Mouse (Mus musculus): ENCODE measurements around the gene Mettl6. TPM values are rescaled to one million over a fixed set of nuclear protein-coding genes. Genes with fewer than 3 reads are reported as not detected.

The Mettl6 gene
- polyA plus RNA-seq, 1 experiment from 2014 or later: 43.1 TPM

DNA sequence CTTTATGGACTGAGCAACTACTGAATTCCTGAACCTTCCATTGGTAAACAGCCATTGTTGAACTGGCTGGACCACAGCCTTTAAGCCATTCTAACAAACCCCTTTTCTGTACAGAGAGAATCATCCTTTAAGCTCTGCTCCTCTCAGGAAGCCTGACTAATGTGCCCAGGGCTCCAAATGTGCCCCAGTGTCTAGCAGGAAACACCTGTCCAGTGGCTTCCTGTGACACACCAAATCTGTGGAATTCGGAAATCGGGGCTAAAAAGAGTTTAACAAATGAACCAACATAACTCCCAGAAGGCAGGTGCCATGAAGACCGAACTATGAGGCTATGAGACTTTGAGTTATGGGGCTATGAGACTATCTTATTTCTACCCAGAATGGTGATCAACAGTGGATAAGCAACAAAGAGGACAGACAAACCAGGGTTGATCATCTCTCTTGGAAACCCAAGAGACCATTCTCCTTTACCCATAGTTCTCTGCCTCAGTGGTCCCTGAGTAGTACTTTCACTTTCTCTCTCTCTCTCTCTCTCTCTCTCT lies 63.0 kb downstream of the Mettl6 start:
- no peaks in the 10 kb centered on the region for H3K27me3 ChIP-seq (ENCODE audit: control insufficient read depth, insufficient read depth, low read depth, low read length)
- no peak for ATAC-seq
- WGBS: 88% methylated on average over 3 of the region's 3 CpGs
- H3K4me1 ChIP-seq (ENCODE audit: control insufficient read depth, insufficient read depth, low read length): peaks cover 36% of the 10 kb centered on the region
- no peak overlapping the region for H3K4me2 ChIP-seq (ENCODE audit: low read length)
- peaks cover 9% of the 10 kb centered on the region for H3K36me3 ChIP-seq (ENCODE audit: control insufficient read depth, insufficient read depth, low read length)
- no peaks in the 10 kb centered on the region for H3K9me3 ChIP-seq (replicated peaks; ENCODE audit: control insufficient read depth, low read length, poor library complexity, severe bottlenecking)
- no peak overlapping the region for H3K9ac ChIP-seq (ENCODE audit: low read depth, low read length)
- H3K27ac ChIP-seq (ENCODE audit: low read length): no peak overlapping the region
- no peak overlapping the region for H3K4me3 ChIP-seq (ENCODE audit: low read depth, low read length)

DNA sequence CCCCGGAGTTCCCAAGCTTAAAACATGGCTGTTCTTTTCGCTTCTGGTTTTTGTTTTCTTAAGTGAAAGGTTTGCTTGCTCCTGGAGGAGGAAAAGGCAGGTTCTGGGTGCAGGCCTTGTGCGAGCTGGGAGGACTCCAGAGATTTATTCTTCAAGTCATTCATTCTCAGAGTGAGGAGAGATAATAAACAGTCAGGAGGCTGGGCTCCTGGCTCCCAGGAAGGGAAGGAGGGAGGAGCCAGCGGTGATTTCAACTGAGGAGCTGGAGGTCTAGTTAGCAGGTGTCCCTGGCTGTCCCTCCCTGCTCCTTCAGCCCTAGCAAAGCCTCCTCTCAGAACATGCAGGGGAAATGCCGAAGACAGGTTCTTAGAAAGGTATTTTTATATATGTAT lies 65.8 kb downstream of the Mettl6 start:
- Histone ChIP-seq H3K27me3 (ENCODE audit: control insufficient read depth, insufficient read depth, low read depth, low read length) (no peaks in the 10 kb centered on the region), H3K4me1 (ENCODE audit: control insufficient read depth, insufficient read depth, low read length) (peaks cover 25% of the 10 kb centered on the region), H3K9ac (ENCODE audit: low read depth, low read length) (no peak overlapping the region), H3K4me3 (ENCODE audit: low read depth, low read length) (no peak overlapping the region), H3K36me3 (ENCODE audit: control insufficient read depth, insufficient read depth, low read length) (peaks cover 18% of the 10 kb centered on the region), H3K4me2 (ENCODE audit: low read length) (no peak overlapping the region), H3K9me3 (replicated peaks; ENCODE audit: control insufficient read depth, low read length, poor library complexity, severe bottlenecking) (no peaks in the 10 kb centered on the region), H3K27ac (ENCODE audit: low read length) (no peak overlapping the region)
- WGBS: 64% methylated on average over 5 of the region's 5 CpGs
- no peak for ATAC-seq

DNA sequence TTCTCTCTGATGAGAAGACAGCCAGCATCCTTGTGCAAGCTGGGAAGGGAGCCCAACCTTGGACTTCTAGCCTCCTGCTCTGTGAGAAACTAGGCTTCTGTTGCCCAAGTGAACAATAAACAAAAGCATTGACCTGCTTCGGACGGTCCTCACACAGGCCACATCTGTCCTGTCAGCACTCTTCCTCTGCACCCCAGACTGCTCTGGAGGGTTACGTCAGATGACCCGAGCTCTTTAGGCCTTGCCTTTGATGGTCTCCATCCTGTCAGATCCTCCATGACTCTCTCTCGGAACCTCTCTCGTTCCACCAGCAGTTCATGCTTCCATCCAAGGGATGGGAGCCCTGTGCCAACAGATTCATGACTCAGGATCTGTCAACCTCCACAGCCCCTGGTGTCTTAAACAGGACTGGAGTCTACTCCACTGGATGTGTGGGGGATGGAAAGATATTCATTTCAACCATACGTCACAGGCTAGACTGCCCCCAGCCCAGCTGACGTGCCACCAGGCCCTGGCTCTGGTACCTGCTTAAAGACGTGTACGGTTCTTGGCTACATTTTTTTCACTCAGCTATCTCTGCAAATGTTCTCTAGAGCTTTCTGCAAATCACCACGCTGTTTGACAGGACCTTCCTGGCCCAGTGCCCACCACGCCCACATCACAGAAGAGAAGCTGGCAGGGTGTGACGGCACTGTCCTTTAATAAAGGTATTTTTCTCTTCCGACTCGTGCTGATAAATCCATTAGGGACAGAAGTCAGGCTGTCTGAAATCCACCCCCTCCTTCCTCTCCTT lies 66.4 kb downstream of the Mettl6 start:
- H3K9ac ChIP-seq (ENCODE audit: low read depth, low read length): no peak overlapping the region
- H3K9me3 ChIP-seq (replicated peaks; ENCODE audit: control insufficient read depth, low read length, poor library complexity, severe bottlenecking): no peaks in the 10 kb centered on the region
- H3K27me3 ChIP-seq (ENCODE audit: control insufficient read depth, insufficient read depth, low read depth, low read length): no peaks in the 10 kb centered on the region
- H3K4me3 ChIP-seq (ENCODE audit: low read depth, low read length): no peak overlapping the region
- no peak for ATAC-seq
- H3K27ac ChIP-seq (ENCODE audit: low read length): no peak overlapping the region
- peaks cover 18% of the 10 kb centered on the region for H3K36me3 ChIP-seq (ENCODE audit: control insufficient read depth, insufficient read depth, low read length)
- no peak overlapping the region for H3K4me2 ChIP-seq (ENCODE audit: low read length)
- H3K4me1 ChIP-seq (ENCODE audit: control insufficient read depth, insufficient read depth, low read length): peaks cover 22% of the 10 kb centered on the region
- 79% methylated on average over 15 of the region's 15 CpGs for WGBS

Other genes with a start within 250 kb of the Mettl6 start
- 10.2 and 10.8 TPM in 2 replicates for gene Phf7, start 243.7 kb downstream of the Mettl6 start, polyA plus RNA-seq (2015; fragmentation: Nextera tagmentation; extraction: Ambion mirVana)
- gene Bap1, start 243.6 kb downstream of the Mettl6 start, polyA plus RNA-seq (2015; fragmentation: Nextera tagmentation; extraction: Ambion mirVana): 116 and 125 TPM in 2 replicates
- 4.9 TPM in 2 replicates for gene Dnah1, start 171.1 kb downstream of the Mettl6 start, polyA plus RNA-seq (2015; fragmentation: Nextera tagmentation; extraction: Ambion mirVana)
- 88.8 and 94.5 TPM in 2 replicates for gene Capn7, start 158.4 kb downstream of the Mettl6 start, polyA plus RNA-seq (2015; fragmentation: Nextera tagmentation; extraction: Ambion mirVana)
- gene Sh3bp5, start 59.0 kb downstream of the Mettl6 start, polyA plus RNA-seq (2015; fragmentation: Nextera tagmentation; extraction: Ambion mirVana): 156 and 158 TPM in 2 replicates
- 7.3 and 8.6 TPM in 2 replicates for gene Eaf1, start 641 bp downstream of the Mettl6 start, polyA plus RNA-seq (2015; fragmentation: Nextera tagmentation; extraction: Ambion mirVana)
- not detected in 2 replicates for gene Colq, start 96.3 kb upstream of the Mettl6 start, polyA plus RNA-seq (2015; fragmentation: Nextera tagmentation; extraction: Ambion mirVana)
- not detected in 2 replicates for gene Gm49387, start 145.8 kb upstream of the Mettl6 start, polyA plus RNA-seq (2015; fragmentation: Nextera tagmentation; extraction: Ambion mirVana)
- gene Btd, start 146.0 kb upstream of the Mettl6 start, polyA plus RNA-seq (2015; fragmentation: Nextera tagmentation; extraction: Ambion mirVana): 15.0 and 17.2 TPM in 2 replicates
- gene Hacl1, start 146.2 kb upstream of the Mettl6 start, polyA plus RNA-seq (2015; fragmentation: Nextera tagmentation; extraction: Ambion mirVana): 8.6 and 10.6 TPM in 2 replicates